In the genomic region with DNA sequence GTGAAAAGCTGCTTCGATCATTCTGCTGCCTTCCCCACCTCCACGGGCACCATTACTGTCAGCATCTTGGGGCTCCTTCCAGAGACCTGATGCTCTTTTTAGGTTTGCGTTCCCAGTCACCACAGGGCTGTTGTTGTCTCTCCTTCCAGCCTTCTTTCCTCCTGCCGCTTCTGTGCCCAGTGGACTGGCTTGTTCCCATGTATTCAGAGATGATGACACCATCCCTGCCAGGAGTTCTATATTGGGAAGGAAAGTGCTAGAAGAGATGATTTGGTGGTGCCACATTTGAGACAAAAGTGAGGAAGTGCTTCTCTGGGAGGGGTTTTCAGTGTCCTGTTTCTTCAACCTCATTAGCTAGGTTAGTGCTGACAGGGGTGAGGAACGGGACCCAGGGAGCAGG, we compare ENCODE assay signal across 13 mouse cellular contexts. TPM values are rescaled to one million over a fixed set of nuclear protein-coding genes. Genes with fewer than 3 reads are reported as not detected.
"Had no signal": no experiment of that assay in that cellular context is flagged by ENCODE, and none has a peak within 500 bp of the region (broad histone marks: within the 10 kb centered on the region; RNA-seq: fewer than 3 reads in every experiment).

No protein-coding gene starts in this region.

- H3K9ac ChIP-seq: kidney, embryonic 15.5 days; limb, embryonic 15.5 days; liver, embryonic 12.5 days; lung, embryonic 14.5 days; midbrain, embryonic 15.5 days; neural tube, embryonic 13.5 days had no signal

- H3K27ac ChIP-seq: kidney, embryonic 15.5 days; limb, embryonic 15.5 days; liver, embryonic 12.5 days; midbrain, embryonic 15.5 days; neural tube, embryonic 13.5 days; stomach, postnatal 0 days had no signal

- ATAC-seq: liver, embryonic 12.5 days; midbrain, embryonic 15.5 days had no signal

- H3K36me3 ChIP-seq: kidney, embryonic 15.5 days; limb, embryonic 15.5 days; liver, embryonic 12.5 days; midbrain, embryonic 15.5 days; neural tube, embryonic 13.5 days had no signal

- H3K4me2 ChIP-seq: kidney, embryonic 15.5 days; limb, embryonic 15.5 days; liver, embryonic 12.5 days; lung, embryonic 14.5 days; midbrain, embryonic 11.5 days; midbrain, embryonic 15.5 days; neural tube, embryonic 13.5 days had no signal

- H3K9me3 ChIP-seq: kidney, embryonic 15.5 days; limb, embryonic 15.5 days; liver, embryonic 12.5 days; megakaryocyte, embryonic 14.5 days; midbrain, embryonic 15.5 days; neural tube, embryonic 13.5 days had no signal

- H3K4me3 ChIP-seq: kidney, embryonic 15.5 days; limb, embryonic 15.5 days; liver, embryonic 12.5 days; midbrain, embryonic 15.5 days; neural tube, embryonic 13.5 days had no signal

- DNase-seq: lung, embryonic 14.5 days; lung, postnatal 4 days; thymus, postnatal 4 days had no signal

RNA-seq across cellular contexts. Expression of a gene that starts 58.4 kb away (rescaled TPM):
- total RNA-seq: monocyte, adult 5-6 weeks had no signal
- polyA plus RNA-seq: limb, embryonic 15.5 days; liver, embryonic 12.5 days; liver, embryonic 16.5 days; lung, embryonic 14.5 days had no signal
